Mouse (Mus musculus) splenic B cell, adult 2 months (primary cell): ENCODE measurements at regions not wholly inside any gene's neighbourhood (a gene's known extent, or its start where the extent isn't known, plus 50 kb on each side); places are given as distances from the start of the nearest gene placed in this dataset.

Experiments
- DNase-seq: peaks from one replicate; pipeline ENCODE4 v3.0.0-alpha.2; 2011; ENCODE audit warnings: low read depth, low spot score
- H3K27me3 ChIP-seq: 2 replicates; pipeline ENCODE4 v1.6.1; 2012; ENCODE audit warnings: mild to moderate bottlenecking, low read length, moderate library complexity, mixed read lengths; ENCODE audit not compliant: control insufficient read depth, poor library complexity, insufficient read depth, severe bottlenecking
- H3K36me3 ChIP-seq: 2 replicates; pipeline ENCODE4 v1.6.1; 2012; ENCODE audit warnings: mild to moderate bottlenecking, low read length, moderate library complexity, mixed read lengths; ENCODE audit not compliant: control insufficient read depth, poor library complexity, insufficient read depth, severe bottlenecking

GRCm38 (mm10) chr8:88928675-88929377 lies 115.1 kb downstream of the Sall1 start:
- DNase-seq, result no peak
- no peaks in the 10 kb centered on the region for H3K36me3 ChIP-seq
- H3K27me3 ChIP-seq, result no peaks in the 10 kb centered on the region

GRCm38 (mm10) chr8:88922840-88923239 lies 121.1 kb downstream of the Sall1 start:
- Histone ChIP-seq H3K27me3 (no peaks in the 10 kb centered on the region), H3K36me3 (no peaks in the 10 kb centered on the region)
- DNase-seq, result no peak

- Histone ChIP-seq H3K27me3 (no peaks in the 10 kb centered on the region), H3K36me3 (no peaks in the 10 kb centered on the region)
- DNase-seq, result no peak
Measured at GRCm38 (mm10) chr8:88921967-88922366, 122.0 kb downstream of the Sall1 start.

- no peaks in the 10 kb centered on the region for H3K27me3 ChIP-seq
- H3K36me3 ChIP-seq, result no peaks in the 10 kb centered on the region
- DNase-seq, result no peak
Measured at GRCm38 (mm10) chr8:88919282-88919681, 124.7 kb downstream of the Sall1 start.

GRCm38 (mm10) chr8:88916064-88916463 lies 127.9 kb downstream of the Sall1 start:
- no peaks in the 10 kb centered on the region for H3K36me3 ChIP-seq
- no peak for DNase-seq
- no peaks in the 10 kb centered on the region for H3K27me3 ChIP-seq

GRCm38 (mm10) chr8:88914657-88915056 lies 129.3 kb downstream of the Sall1 start:
- no peaks in the 10 kb centered on the region for H3K27me3 ChIP-seq
- no peaks in the 10 kb centered on the region for H3K36me3 ChIP-seq
- no peak for DNase-seq

- Histone ChIP-seq H3K36me3 (no peaks in the 10 kb centered on the region), H3K27me3 (no peaks in the 10 kb centered on the region)
- no peak for DNase-seq
Measured at GRCm38 (mm10) chr8:88914190-88914589, 129.8 kb downstream of the Sall1 start.

- Histone ChIP-seq H3K27me3 (no peaks in the 10 kb centered on the region), H3K36me3 (no peaks in the 10 kb centered on the region)
- DNase-seq, result no peak
Measured at GRCm38 (mm10) chr8:88906244-88906643, 137.7 kb downstream of the Sall1 start.

GRCm38 (mm10) chr8:88903094-88903493 lies 140.9 kb downstream of the Sall1 start:
- Histone ChIP-seq H3K27me3 (no peaks in the 10 kb centered on the region), H3K36me3 (no peaks in the 10 kb centered on the region)
- no peak for DNase-seq

GRCm38 (mm10) chr8:88883751-88884390 lies 160.1 kb downstream of the Sall1 start:
- Histone ChIP-seq H3K27me3 (no peaks in the 10 kb centered on the region), H3K36me3 (no peaks in the 10 kb centered on the region)
- DNase-seq, result no peak

GRCm38 (mm10) chr8:88879857-88880256 lies 164.1 kb downstream of the Sall1 start:
- H3K27me3 ChIP-seq, result no peaks in the 10 kb centered on the region
- DNase-seq, result no peak
- H3K36me3 ChIP-seq, result no peaks in the 10 kb centered on the region

- no peaks in the 10 kb centered on the region for H3K36me3 ChIP-seq
Measured at GRCm38 (mm10) chr8:88877921-88878320, 166.0 kb downstream of the Sall1 start.

GRCm38 (mm10) chr8:88862846-88863455 lies 166.1 kb downstream of the Cyld start:
- DNase-seq, result no peak
- Histone ChIP-seq H3K36me3 (no peaks in the 10 kb centered on the region), H3K27me3 (no peaks in the 10 kb centered on the region)

More at GRCm38 (mm10) chr8:88877921-88878320, 166.0 kb downstream of the Sall1 start:
- H3K27me3 ChIP-seq, result no peaks in the 10 kb centered on the region
- DNase-seq, result no peak

GRCm38 (mm10) chr8:88857216-88857615 lies 160.4 kb downstream of the Cyld start:
- H3K36me3 ChIP-seq, result no peaks in the 10 kb centered on the region
- no peaks in the 10 kb centered on the region; the same call in 1 of the 2 replicates for H3K27me3 ChIP-seq
- no peak for DNase-seq

GRCm38 (mm10) chr8:88853200-88853599 lies 156.4 kb downstream of the Cyld start:
- Histone ChIP-seq H3K27me3 (no peaks in the 10 kb centered on the region; the same call in 1 of the 2 replicates), H3K36me3 (no peaks in the 10 kb centered on the region)
- no peak for DNase-seq
